Mouse (Mus musculus): ENCODE measurements around the gene Sesn1. TPM values are rescaled to one million over a fixed set of nuclear protein-coding genes. Genes with fewer than 3 reads are reported as not detected.

Gene Sesn1
- polyA plus RNA-seq, 1 experiment from 2014 or later = 32.7 TPM

- Histone ChIP-seq H3K27ac (ENCODE audit: low read depth) (no peak overlapping the region), H3K27me3 (replicated peaks; ENCODE audit: control insufficient read depth, insufficient read depth, low read length) (no peaks in the 10 kb centered on the region), H3K4me3 (ENCODE audit: low read depth, low read length) (no peak overlapping the region), H3K36me3 (ENCODE audit: control insufficient read depth, insufficient read depth, low read length) (no peaks in the 10 kb centered on the region), H3K9me3 (ENCODE audit: control insufficient read depth, low read length) (no peaks in the 10 kb centered on the region), H3K9ac (ENCODE audit: low read length) (no peak overlapping the region), H3K4me2 (ENCODE audit: low read length) (no peak overlapping the region), H3K4me1 (replicated peaks; ENCODE audit: control insufficient read depth, insufficient read depth, low read length) (0 out of 2 replicates have a peak, but pooled peaks cover 3% of the 10 kb centered on the region)
- DNase-seq (ENCODE audit: low spot score) = no peak
- 85% methylated on average over 4 of the region's 4 CpGs for WGBS
- ATAC-seq (replicated peaks; ENCODE audit: low FRiP score, low TSS enrichment, low read depth) = no peak
These were observed 16.3 kb downstream of the Sesn1 start for GRCm38 (mm10) chr10:41825996-41826395.

- Histone ChIP-seq H3K27ac (ENCODE audit: low read depth) (no peak overlapping the region), H3K9ac (ENCODE audit: low read length) (no peak overlapping the region), H3K4me3 (ENCODE audit: low read depth, low read length) (no peak overlapping the region), H3K36me3 (ENCODE audit: control insufficient read depth, insufficient read depth, low read length) (no peaks in the 10 kb centered on the region), H3K4me1 (replicated peaks; ENCODE audit: control insufficient read depth, insufficient read depth, low read length) (0 out of 2 replicates have a peak, but pooled peaks cover 3% of the 10 kb centered on the region), H3K4me2 (ENCODE audit: low read length) (no peak overlapping the region), H3K27me3 (replicated peaks; ENCODE audit: control insufficient read depth, insufficient read depth, low read length) (no peaks in the 10 kb centered on the region), H3K9me3 (ENCODE audit: control insufficient read depth, low read length) (no peaks in the 10 kb centered on the region)
- ATAC-seq (replicated peaks; ENCODE audit: low FRiP score, low TSS enrichment, low read depth) (no peak), DNase-seq (ENCODE audit: low spot score) (no peak)
- 72% methylated on average over 6 of the region's 6 CpGs for WGBS
These were observed 16.9 kb downstream of the Sesn1 start for GRCm38 (mm10) chr10:41826526-41827116.

- no peak for ATAC-seq (replicated peaks; ENCODE audit: low FRiP score, low TSS enrichment, low read depth)
- WGBS = 88% methylated on average over 4 of the region's 4 CpGs
- H3K27ac ChIP-seq (ENCODE audit: low read depth) = no peak overlapping the region
These were observed 18.0 kb downstream of the Sesn1 start for GRCm38 (mm10) chr10:41827784-41828183.

GRCm38 (mm10) chr10:41829191-41829590 lies 19.5 kb downstream of the Sesn1 start:
- WGBS = 82% methylated on average over 5 of the region's 5 CpGs
- H3K9ac ChIP-seq (ENCODE audit: low read length) = no peak overlapping the region
- ATAC-seq (replicated peaks; ENCODE audit: low FRiP score, low TSS enrichment, low read depth) (no peak), DNase-seq (ENCODE audit: low spot score) (no peak)
- no peaks in the 10 kb centered on the region for H3K4me1 ChIP-seq (replicated peaks; ENCODE audit: control insufficient read depth, insufficient read depth, low read length)
- H3K27me3 ChIP-seq (replicated peaks; ENCODE audit: control insufficient read depth, insufficient read depth, low read length) = no peaks in the 10 kb centered on the region
- H3K9me3 ChIP-seq (ENCODE audit: control insufficient read depth, low read length) = no peaks in the 10 kb centered on the region
- no peaks in the 10 kb centered on the region for H3K36me3 ChIP-seq (ENCODE audit: control insufficient read depth, insufficient read depth, low read length)
- no peak overlapping the region for H3K27ac ChIP-seq (ENCODE audit: low read depth)
- H3K4me2 ChIP-seq (ENCODE audit: low read length) = no peak overlapping the region
- no peak overlapping the region for H3K4me3 ChIP-seq (ENCODE audit: low read depth, low read length)

More at GRCm38 (mm10) chr10:41827784-41828183, 18.0 kb downstream of the Sesn1 start:
- Histone ChIP-seq H3K4me1 (replicated peaks; ENCODE audit: control insufficient read depth, insufficient read depth, low read length) (0 out of 2 replicates have a peak, but pooled peaks cover 3% of the 10 kb centered on the region), H3K36me3 (ENCODE audit: control insufficient read depth, insufficient read depth, low read length) (no peaks in the 10 kb centered on the region), H3K4me2 (ENCODE audit: low read length) (no peak overlapping the region), H3K9me3 (ENCODE audit: control insufficient read depth, low read length) (no peaks in the 10 kb centered on the region), H3K27me3 (replicated peaks; ENCODE audit: control insufficient read depth, insufficient read depth, low read length) (no peaks in the 10 kb centered on the region), H3K9ac (ENCODE audit: low read length) (no peak overlapping the region), H3K4me3 (ENCODE audit: low read depth, low read length) (no peak overlapping the region)
- DNase-seq (ENCODE audit: low spot score) = no peak

- H3K4me1 ChIP-seq (replicated peaks; ENCODE audit: control insufficient read depth, insufficient read depth, low read length) = no peaks in the 10 kb centered on the region
- no peak for ATAC-seq (replicated peaks; ENCODE audit: low FRiP score, low TSS enrichment, low read depth)
These were observed 20.2 kb downstream of the Sesn1 start for GRCm38 (mm10) chr10:41829980-41830379.

GRCm38 (mm10) chr10:41830445-41830844 lies 20.7 kb downstream of the Sesn1 start:
- H3K36me3 ChIP-seq (ENCODE audit: control insufficient read depth, insufficient read depth, low read length) = no peaks in the 10 kb centered on the region

More at GRCm38 (mm10) chr10:41829980-41830379, 20.2 kb downstream of the Sesn1 start:
- Histone ChIP-seq H3K9ac (ENCODE audit: low read length) (no peak overlapping the region), H3K27ac (ENCODE audit: low read depth) (no peak overlapping the region), H3K9me3 (ENCODE audit: control insufficient read depth, low read length) (no peaks in the 10 kb centered on the region), H3K4me3 (ENCODE audit: low read depth, low read length) (no peak overlapping the region), H3K27me3 (replicated peaks; ENCODE audit: control insufficient read depth, insufficient read depth, low read length) (no peaks in the 10 kb centered on the region), H3K4me2 (ENCODE audit: low read length) (no peak overlapping the region), H3K36me3 (ENCODE audit: control insufficient read depth, insufficient read depth, low read length) (no peaks in the 10 kb centered on the region)
- WGBS = 96% methylated on average over 2 of the region's 2 CpGs
- no peak for DNase-seq (ENCODE audit: low spot score)

GRCm38 (mm10) chr10:41830851-41831522 lies 21.3 kb downstream of the Sesn1 start:
- ATAC-seq (replicated peaks; ENCODE audit: low FRiP score, low TSS enrichment, low read depth) (no peak), DNase-seq (ENCODE audit: low spot score) (peak; percentile 74)
- Histone ChIP-seq H3K9me3 (ENCODE audit: control insufficient read depth, low read length) (no peaks in the 10 kb centered on the region), H3K4me3 (ENCODE audit: low read depth, low read length) (no peak overlapping the region), H3K4me1 (replicated peaks; ENCODE audit: control insufficient read depth, insufficient read depth, low read length) (no peaks in the 10 kb centered on the region), H3K27ac (ENCODE audit: low read depth) (no peak overlapping the region), H3K4me2 (ENCODE audit: low read length) (no peak overlapping the region), H3K9ac (ENCODE audit: low read length) (no peak overlapping the region), H3K36me3 (ENCODE audit: control insufficient read depth, insufficient read depth, low read length) (no peaks in the 10 kb centered on the region), H3K27me3 (replicated peaks; ENCODE audit: control insufficient read depth, insufficient read depth, low read length) (no peaks in the 10 kb centered on the region)
- WGBS = 51% methylated on average over 9 of the region's 9 CpGs

More at GRCm38 (mm10) chr10:41830445-41830844, 20.7 kb downstream of the Sesn1 start:
- Histone ChIP-seq H3K4me2 (ENCODE audit: low read length) (no peak overlapping the region), H3K9me3 (ENCODE audit: control insufficient read depth, low read length) (no peaks in the 10 kb centered on the region), H3K27ac (ENCODE audit: low read depth) (no peak overlapping the region), H3K27me3 (replicated peaks; ENCODE audit: control insufficient read depth, insufficient read depth, low read length) (no peaks in the 10 kb centered on the region), H3K9ac (ENCODE audit: low read length) (no peak overlapping the region), H3K4me3 (ENCODE audit: low read depth, low read length) (no peak overlapping the region), H3K4me1 (replicated peaks; ENCODE audit: control insufficient read depth, insufficient read depth, low read length) (no peaks in the 10 kb centered on the region)
- DNase-seq (ENCODE audit: low spot score) = no peak
- WGBS = 61% methylated on average over 4 of the region's 4 CpGs
- ATAC-seq (replicated peaks; ENCODE audit: low FRiP score, low TSS enrichment, low read depth) = no peak

GRCm38 (mm10) chr10:41832191-41832590 lies 22.5 kb downstream of the Sesn1 start:
- no peak overlapping the region for H3K9ac ChIP-seq (ENCODE audit: low read length)
- no peak overlapping the region for H3K4me2 ChIP-seq (ENCODE audit: low read length)
- DNase-seq (ENCODE audit: low spot score) (no peak), ATAC-seq (replicated peaks; ENCODE audit: low FRiP score, low TSS enrichment, low read depth) (no peak)
- H3K4me3 ChIP-seq (ENCODE audit: low read depth, low read length) = no peak overlapping the region
- no peaks in the 10 kb centered on the region for H3K9me3 ChIP-seq (ENCODE audit: control insufficient read depth, low read length)
- H3K27ac ChIP-seq (ENCODE audit: low read depth) = no peak overlapping the region
- H3K4me1 ChIP-seq (replicated peaks; ENCODE audit: control insufficient read depth, insufficient read depth, low read length) = no peaks in the 10 kb centered on the region
- 69% methylated on average over 6 of the region's 6 CpGs for WGBS
- no peaks in the 10 kb centered on the region for H3K36me3 ChIP-seq (ENCODE audit: control insufficient read depth, insufficient read depth, low read length)
- H3K27me3 ChIP-seq (replicated peaks; ENCODE audit: control insufficient read depth, insufficient read depth, low read length) = no peaks in the 10 kb centered on the region

- H3K4me1 ChIP-seq (replicated peaks; ENCODE audit: control insufficient read depth, insufficient read depth, low read length) = no peaks in the 10 kb centered on the region
- no peak overlapping the region for H3K4me2 ChIP-seq (ENCODE audit: low read length)
- H3K36me3 ChIP-seq (ENCODE audit: control insufficient read depth, insufficient read depth, low read length) = no peaks in the 10 kb centered on the region
- H3K27me3 ChIP-seq (replicated peaks; ENCODE audit: control insufficient read depth, insufficient read depth, low read length) = no peaks in the 10 kb centered on the region
- WGBS = 85% methylated on average over 2 of the region's 2 CpGs
- DNase-seq (ENCODE audit: low spot score) = no peak
- no peaks in the 10 kb centered on the region for H3K9me3 ChIP-seq (ENCODE audit: control insufficient read depth, low read length)
- no peak overlapping the region for H3K4me3 ChIP-seq (ENCODE audit: low read depth, low read length)
- H3K9ac ChIP-seq (ENCODE audit: low read length) = no peak overlapping the region
- H3K27ac ChIP-seq (ENCODE audit: low read depth) = no peak overlapping the region
- no peak for ATAC-seq (replicated peaks; ENCODE audit: low FRiP score, low TSS enrichment, low read depth)
These were observed 24.4 kb downstream of the Sesn1 start for GRCm38 (mm10) chr10:41834131-41834530.

Measured in intestine, embryonic 14.5 days (tissue).